Mouse (Mus musculus) heart, embryonic 10.5 days (tissue): ENCODE data around the gene Sars. TPM values are rescaled to one million over a fixed set of nuclear protein-coding genes. Genes with fewer than 3 reads are reported as not detected.

Experiments used
- DNase-seq: peaks from one replicate; pipeline ENCODE4 v3.0.0-alpha.2; 2017; ENCODE audit warnings: low spot score
- H3K27ac ChIP-seq: fragments of 300-500 bp; sonication (generic); 2 replicates; pipeline ENCODE4 v1.5.1; 2016; ENCODE audit warnings: mild to moderate bottlenecking
- H3K27me3 ChIP-seq: fragments of 300-500 bp; sonication (generic); 2 replicates; pipeline ENCODE4 v1.6.1; 2016; ENCODE audit warnings: mild to moderate bottlenecking; ENCODE audit not compliant: poor library complexity, insufficient read depth, severe bottlenecking
- H3K36me3 ChIP-seq: fragments of 300-500 bp; sonication (generic); 2 replicates; pipeline ENCODE4 v1.6.1; 2016; ENCODE audit warnings: mild to moderate bottlenecking, moderate library complexity
- H3K4me1 ChIP-seq: fragments of 300-500 bp; sonication (generic); 2 replicates; pipeline ENCODE4 v1.6.1; 2016; ENCODE audit warnings: mild to moderate bottlenecking
- H3K4me3 ChIP-seq: fragments of 300-500 bp; sonication (generic); 2 replicates; pipeline ENCODE4 v1.5.1; 2016; ENCODE audit warnings: mild to moderate bottlenecking, moderate library complexity
- H3K9me3 ChIP-seq: fragments of 300-500 bp; sonication (generic); 2 replicates; pipeline ENCODE4 v1.6.1; 2016; ENCODE audit warnings: mild to moderate bottlenecking, moderate library complexity
- WGBS: fragments of 180-500 bp; shearing (Covaris S2); methylation state at CpG from one replicate; pipeline ENCODE4 v1.1.7; 2016; 5-methylcytosine and 5-hydroxymethylcytosine counted together
- polyA plus RNA-seq: library from polyadenylated mRNA; unstranded; fragments of >200 nt; fragmentation: Nextera tagmentation; extraction: Ambion mirVana; gene quantifications from 2 replicates; pipeline ENCODE4 v1.2.1, GENCODE M21; 2016

Gene Sars
- polyA plus RNA-seq, 1 experiment from 2014 or later: 130 TPM

GRCm38 (mm10) chr3:108378875-108379663, 65.9 kb downstream of the Sars start:
- 60% methylated on average over 7 of the region's 7 CpGs for WGBS
- no peaks in the 10 kb centered on the region for H3K9me3 ChIP-seq
- H3K27ac ChIP-seq: no peak overlapping the region
- peaks cover 21% of the 10 kb centered on the region for H3K36me3 ChIP-seq
- H3K27me3 ChIP-seq: no peaks in the 10 kb centered on the region
- peaks cover 33% of the 10 kb centered on the region for H3K4me1 ChIP-seq
- no peak for DNase-seq
- no peak overlapping the region for H3K4me3 ChIP-seq

Other genes starting within 250 kb of the Sars start
- 3.1 and 3.9 TPM in 2 replicates for gene Cyb561d1, start 244.0 kb downstream of the Sars start, polyA plus RNA-seq
- gene Atxn7l2, start 234.3 kb downstream of the Sars start, polyA plus RNA-seq: 9.2 and 11.7 TPM in 2 replicates
- gene Sypl2, start 218.6 kb downstream of the Sars start, polyA plus RNA-seq: 0.39 and 1.0 TPM in 2 replicates
- 280 and 324 TPM in 2 replicates for gene Psma5, start 188.3 kb downstream of the Sars start, polyA plus RNA-seq
- gene Sort1, start 161.1 kb downstream of the Sars start, polyA plus RNA-seq: 15.1 and 26.4 TPM in 2 replicates
- 60.0 and 65.8 TPM in 2 replicates for gene Mybphl, start 80.3 kb downstream of the Sars start, polyA plus RNA-seq
- gene Psrc1, start 61.4 kb downstream of the Sars start, polyA plus RNA-seq: 44.0 and 57.6 TPM in 2 replicates
- 2.7 and 2.8 TPM in 2 replicates for gene Celsr2, start 29.7 kb downstream of the Sars start, polyA plus RNA-seq
- 0.24 TPM in 1 of 2 replicates, not detected in the other for gene 1700013F07Rik, start 88.9 kb upstream of the Sars start, polyA plus RNA-seq
- gene 5330417C22Rik, start 91.3 kb upstream of the Sars start, polyA plus RNA-seq: 0.24 and 0.69 TPM in 2 replicates
- 26.4 and 33.5 TPM in 2 replicates for gene Tmem167b, start 117.3 kb upstream of the Sars start, polyA plus RNA-seq
- gene Taf13, start 126.5 kb upstream of the Sars start, polyA plus RNA-seq: 32.6 and 35.6 TPM in 2 replicates
- gene Wdr47, start 146.1 kb upstream of the Sars start, polyA plus RNA-seq: 8.7 and 9.0 TPM in 2 replicates
- 50.2 and 58.9 TPM in 2 replicates for gene Clcc1, start 208.7 kb upstream of the Sars start, polyA plus RNA-seq